Mouse (Mus musculus) gastrocnemius, adult 18-20 months (tissue): ENCODE measurements around the gene Sdk2. TPM values are rescaled to one million over a fixed set of nuclear protein-coding genes. Genes with fewer than 3 reads are reported as not detected.

ENCODE experiments used
- DNase-seq: peaks from one replicate; pipeline ENCODE4 v3.0.0; 2021; ENCODE audit warnings: low spot score
- total RNA-seq, 2 experiments: library from RNA; stranded (reverse); gene quantifications; 2 replicates each; pipeline ENCODE4 v1.2.3; 2021

Gene Sdk2
- total RNA-seq, 2 experiments from 2014 or later, result 0.41 to 0.57 TPM

DNA sequence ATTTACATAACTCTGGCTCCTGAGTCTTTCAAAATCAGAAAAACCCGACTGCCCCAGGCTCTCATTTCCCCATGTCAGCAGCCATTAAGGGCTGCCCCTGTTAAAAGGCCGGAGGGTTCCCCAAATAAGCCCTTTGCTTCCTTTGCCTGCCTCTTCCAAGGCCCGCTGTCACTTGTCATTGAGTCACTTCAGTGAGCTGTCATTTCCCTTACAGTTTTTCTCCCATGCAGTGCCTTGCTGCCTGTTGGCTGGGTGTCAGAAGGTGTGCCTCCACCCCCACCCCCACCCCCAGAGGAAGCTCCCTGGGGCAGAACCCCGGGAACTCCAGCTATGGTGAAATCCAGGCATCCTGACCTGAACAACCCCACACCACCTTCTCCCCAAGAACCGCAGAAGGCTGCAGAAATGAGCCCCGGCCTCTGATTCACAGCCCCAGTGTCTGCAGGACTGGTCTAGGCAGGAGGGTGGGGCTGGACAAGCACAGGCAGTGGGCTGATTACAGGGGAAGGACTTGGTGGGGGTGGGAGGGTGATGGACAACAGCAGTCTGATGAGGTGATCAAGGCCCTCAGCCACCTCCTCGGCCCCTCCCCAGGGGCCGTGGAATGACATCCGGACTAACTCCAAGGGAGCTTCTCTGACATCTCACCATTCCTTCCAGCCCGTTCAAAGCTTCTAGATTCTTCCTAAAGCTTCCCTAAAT, 300.4 kb downstream of the Sdk2 start:
- DNase-seq, result no peak

DNA sequence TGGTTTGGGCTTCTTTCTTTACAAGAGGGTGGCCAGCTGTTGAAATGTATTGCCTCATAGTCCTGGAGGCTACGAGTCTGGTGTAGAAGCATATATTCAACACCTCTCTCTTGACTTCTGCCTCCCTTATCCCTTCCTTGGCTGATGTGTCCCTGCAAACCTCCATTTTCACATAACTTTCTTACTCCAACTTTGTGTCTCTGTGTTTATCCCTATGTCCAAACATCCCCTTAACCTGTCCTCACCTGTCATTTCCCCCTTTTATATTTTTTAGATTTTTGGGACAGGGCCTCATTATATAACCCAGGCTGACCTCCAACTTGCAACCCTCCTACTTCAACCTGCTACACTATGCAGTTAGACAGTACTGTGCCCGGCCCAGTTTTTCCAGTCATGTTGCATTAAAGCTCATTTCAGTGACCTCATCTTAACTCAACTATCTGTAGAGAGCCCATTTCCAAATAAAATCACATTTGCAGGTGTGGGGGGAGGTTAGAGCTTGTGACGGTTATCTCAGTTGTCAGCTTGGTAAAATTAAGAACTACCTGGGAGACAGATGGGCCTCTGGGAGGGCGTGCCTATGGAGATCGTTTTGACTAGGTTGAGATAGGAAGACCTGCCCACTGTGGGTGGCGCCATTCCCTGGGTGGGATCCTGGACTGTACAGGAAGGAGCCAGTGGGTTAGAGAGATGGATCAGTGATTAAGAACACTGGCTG, 302.6 kb downstream of the Sdk2 start:
- DNase-seq, result no peak

DNA sequence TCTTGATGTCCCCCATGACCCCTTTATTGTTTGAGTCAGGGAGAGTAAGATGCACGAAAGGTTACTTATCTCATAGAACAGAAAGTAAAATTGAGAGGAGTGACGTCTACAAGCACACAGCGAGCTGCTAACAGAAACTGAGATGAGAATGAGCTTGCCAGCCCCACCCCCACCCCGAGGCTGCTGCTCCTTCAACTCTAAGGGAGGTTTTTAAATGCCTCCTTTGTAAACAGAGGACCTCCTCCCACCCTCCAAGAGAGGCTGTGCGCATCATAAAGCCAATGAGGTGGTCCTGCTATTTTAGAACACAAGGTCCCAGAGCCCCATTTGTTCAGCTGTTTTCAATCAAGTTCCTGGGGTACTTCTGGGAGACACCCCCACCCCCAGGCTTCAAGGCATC, 303.4 kb downstream of the Sdk2 start:
- DNase-seq, result no peak

DNA sequence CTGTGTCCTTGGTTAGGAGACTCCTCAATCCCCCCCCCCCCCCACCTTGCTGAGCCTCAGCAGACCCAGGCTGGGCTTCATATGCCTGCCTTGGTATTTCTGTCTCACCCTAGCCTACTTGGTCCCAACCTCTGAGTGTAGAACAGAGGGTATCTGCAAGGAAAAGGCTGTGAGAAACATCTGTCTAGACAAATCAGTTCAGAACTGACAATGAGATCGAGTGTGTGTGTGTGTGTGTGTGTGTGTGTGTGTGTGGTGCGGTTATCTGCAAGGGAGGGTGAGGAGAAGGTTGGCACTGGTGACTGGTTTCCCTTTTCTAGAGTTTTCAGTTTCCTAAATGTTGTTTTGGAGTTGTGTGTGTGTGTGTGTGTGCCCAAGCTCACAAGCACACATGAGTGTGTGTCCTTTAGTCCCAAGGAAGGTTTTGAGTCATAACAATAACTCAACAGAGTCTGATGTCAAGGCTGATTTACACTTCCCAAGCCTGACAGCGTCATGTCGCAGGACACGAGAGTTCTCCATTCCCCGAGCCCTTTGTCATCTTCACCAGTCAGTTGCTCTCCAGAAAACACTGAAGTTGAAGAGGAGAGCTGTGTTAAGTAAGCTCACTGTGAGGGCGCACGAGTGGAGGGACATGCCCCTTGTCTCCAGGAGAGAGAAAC, 304.6 kb downstream of the Sdk2 start:
- DNase-seq, result no peak

DNA sequence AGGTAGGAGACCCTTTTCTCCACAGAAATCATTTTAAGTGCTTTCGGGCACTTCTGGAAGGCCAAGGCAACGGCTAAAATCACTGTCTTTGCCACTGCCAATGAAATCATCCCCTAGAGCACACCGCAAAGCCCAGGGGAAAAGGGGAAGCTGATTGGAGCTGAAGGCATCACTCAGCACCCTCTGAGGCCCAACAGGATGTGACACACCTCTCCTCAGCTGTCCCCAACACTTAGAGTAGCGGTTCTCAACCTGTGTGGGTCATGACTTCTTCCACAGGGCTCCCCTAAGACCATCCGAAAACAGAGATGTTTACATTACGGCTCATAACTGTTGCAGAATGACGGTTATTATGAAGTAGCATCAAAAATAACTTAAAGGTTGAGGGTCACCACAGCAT, 305.2 kb downstream of the Sdk2 start:
- DNase-seq, result no peak

DNA sequence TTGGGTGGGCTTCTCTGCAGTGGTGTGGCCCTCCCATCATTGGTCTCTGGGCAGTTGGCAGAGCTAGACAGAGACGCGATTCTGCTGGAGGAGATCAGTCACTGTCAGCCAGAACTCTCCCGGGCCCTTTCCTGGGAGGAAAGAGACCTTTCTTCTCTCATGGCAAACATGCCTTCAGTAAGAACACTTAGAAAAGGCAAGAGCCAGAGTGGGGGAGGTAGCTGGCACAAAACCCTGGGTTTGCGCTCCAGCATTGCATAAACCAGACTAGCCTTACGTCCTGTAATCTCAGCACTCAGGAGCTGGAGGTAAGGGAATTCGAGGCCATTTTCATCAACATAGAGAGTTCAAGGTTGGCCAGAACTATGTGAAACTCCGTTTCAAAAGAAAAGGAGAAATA, 306.4 kb downstream of the Sdk2 start:
- no peak for DNase-seq

DNA sequence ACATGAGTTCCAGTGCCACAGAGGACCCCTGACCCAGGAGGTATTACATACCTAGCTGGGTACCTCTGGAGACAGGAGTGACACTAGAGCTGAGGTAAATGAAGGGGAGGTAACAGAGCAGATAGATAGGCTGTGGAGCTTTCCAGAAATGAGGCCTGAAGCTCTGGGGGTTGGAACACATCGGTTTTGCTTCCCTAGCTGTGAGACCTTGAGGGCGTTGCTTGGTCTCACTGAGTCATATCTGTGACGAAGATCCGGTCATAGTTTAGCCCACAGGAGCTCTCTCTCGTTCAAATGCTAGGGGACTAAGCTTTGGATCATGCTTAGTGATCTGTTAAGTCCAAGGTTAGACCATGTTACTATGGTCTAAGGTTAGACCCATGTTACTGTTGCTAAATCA, 308.0 kb downstream of the Sdk2 start:
- no peak for DNase-seq

DNA sequence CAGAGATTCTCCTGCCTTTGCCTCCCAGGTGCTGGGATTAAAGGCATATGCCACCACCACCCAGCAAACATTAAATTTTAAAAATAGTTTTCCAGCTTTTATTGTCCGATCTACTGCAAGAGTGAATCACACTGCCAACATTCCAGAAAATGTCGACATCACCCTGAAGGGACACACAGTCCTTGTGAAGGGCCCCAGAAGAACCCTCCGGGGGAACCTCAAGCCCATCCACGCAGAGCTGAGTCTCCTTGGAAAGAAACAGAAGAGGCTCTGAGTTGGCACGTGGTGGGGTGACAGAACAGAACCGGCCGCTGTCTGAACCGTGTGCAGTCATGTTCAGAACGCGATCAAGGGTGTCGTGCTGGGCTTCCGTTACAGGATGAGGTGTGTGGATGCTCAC, 310.3 kb downstream of the Sdk2 start:
- DNase-seq, result no peak

DNA sequence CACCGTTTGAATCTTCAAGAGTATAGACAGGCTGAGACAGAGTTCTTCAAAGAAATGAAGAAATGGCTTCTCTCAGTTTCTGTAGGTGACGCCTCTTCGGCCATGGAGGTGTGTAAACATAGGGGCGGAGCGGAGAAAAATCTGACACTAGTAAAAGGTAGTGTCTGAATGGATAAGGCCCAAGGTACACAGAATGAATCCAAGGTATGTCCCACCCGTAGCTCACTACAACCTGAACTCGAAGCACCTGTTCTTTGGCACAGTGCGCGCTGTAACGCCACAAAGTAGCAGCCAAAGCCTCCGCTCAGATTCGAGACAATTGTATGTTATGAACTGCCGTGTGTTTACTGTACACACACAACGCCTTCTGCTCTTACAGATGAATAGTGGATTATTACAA, 311.0 kb downstream of the Sdk2 start:
- DNase-seq, result no peak

DNA sequence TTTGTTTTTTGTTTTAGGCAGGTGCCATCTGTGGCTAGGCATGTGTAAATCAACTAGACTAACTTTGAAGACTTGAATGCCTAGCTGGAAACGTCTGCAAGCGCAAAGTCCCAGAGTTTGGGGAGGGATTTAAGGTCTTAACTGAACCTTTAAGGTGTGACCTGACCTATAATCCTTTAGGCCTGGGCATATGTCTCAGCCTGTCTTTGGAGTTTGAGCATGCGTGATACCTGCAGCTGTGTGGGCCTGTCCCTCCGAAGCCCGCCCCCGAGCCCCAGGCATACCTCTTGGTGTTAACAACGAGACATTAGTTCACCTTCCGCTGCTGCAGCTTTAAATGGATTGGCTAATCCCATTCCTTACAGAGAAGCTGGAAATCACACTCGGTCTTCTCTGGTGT, 312.0 kb downstream of the Sdk2 start:
- DNase-seq, result no peak

DNA sequence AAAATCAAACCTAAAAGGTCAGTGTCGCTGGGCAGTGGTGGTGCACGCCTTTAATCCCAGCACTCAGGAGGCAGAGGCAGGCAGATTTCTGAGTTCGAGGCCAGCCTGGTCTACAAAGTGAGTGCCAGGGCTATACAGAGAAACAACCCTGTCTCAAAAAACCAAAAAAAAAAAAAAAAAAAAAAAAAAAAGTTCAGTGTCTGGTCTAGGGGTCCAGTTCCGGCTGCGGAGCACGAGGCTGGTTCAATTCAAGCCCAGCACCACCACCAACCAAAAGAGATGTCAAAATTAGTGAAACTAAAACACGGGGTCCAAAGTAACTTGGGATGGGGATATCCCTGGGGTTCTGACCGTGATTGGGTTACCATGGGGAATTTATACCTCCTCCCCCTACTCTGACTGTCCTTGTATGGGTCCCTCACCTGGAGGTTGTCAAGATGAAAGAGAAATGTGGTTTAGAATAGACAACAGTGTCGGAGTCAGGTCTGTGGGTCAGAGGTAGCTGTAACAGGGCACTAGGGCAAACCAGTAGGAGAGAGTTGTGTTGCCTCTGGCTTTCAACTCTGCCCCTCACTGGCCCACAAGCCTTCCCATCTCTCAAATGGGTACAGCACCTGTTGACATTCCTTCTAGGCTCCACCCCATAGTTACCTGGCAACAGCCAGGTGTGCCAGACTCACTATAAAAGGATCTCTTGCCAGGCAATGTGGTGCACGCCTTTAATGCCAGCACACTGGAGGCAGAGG, 314.0 kb downstream of the Sdk2 start:
- no peak for DNase-seq

DNA sequence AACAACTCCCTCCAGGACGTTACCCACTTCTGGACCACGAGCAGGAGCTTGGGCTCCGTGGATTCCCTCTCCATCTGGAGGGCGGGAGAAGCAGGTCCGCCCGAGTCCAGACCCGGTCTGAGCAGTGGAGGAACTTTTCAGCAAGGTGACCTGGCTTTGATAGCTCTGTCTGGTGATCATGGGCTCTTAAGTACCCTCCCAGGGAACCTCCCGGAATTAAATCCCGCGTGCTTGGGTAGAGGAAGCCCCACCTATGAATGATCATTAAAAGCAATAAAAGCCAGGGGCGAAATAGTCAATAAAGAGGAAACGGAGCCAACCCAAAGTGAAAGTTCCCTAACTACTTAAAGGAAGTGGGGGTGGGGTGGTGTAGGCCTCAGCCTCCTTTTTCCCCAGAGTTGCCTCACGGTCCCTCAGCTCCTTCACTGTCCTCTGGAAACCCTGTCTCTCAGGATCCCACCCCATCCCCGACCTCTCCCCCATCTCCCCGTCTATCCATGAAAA, 314.6 kb downstream of the Sdk2 start:
- DNase-seq, result no peak

DNA sequence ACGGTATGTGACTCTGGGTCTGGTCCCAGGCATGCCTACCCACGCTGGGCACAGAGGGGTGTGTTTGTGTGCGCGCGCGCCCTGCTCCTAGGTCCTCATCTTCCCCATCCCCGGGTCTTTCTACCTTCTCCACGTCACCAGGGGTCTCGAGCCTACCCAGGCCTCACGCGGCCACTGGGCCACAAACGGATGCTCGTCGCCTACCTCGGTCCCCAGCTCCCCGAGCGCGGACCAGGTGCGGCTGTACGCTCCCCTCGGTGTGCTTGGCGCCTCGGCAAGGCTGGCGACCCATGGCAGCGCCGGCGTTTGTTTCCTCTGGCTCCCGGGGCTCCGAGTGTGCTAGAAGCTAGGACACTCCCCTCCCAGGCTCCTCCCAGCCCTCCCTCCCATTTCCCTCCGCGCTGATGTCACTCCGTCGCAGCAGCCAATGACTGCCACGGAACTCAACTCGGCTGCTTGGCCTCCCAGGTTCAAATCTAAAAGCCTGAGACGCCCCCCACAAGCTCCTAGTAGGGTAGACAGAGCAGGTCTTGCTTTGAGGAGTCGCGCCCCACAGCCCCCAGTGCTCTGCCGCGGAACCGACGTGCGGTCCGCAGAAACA, 315.3 kb downstream of the Sdk2 start, which contains the start of gene Cdc42ep4:
Cdc42ep4 (minus strand) TSS at position 398 of the 601 bp plus-strand sequence.
- peak; percentile 69 for DNase-seq

DNA sequence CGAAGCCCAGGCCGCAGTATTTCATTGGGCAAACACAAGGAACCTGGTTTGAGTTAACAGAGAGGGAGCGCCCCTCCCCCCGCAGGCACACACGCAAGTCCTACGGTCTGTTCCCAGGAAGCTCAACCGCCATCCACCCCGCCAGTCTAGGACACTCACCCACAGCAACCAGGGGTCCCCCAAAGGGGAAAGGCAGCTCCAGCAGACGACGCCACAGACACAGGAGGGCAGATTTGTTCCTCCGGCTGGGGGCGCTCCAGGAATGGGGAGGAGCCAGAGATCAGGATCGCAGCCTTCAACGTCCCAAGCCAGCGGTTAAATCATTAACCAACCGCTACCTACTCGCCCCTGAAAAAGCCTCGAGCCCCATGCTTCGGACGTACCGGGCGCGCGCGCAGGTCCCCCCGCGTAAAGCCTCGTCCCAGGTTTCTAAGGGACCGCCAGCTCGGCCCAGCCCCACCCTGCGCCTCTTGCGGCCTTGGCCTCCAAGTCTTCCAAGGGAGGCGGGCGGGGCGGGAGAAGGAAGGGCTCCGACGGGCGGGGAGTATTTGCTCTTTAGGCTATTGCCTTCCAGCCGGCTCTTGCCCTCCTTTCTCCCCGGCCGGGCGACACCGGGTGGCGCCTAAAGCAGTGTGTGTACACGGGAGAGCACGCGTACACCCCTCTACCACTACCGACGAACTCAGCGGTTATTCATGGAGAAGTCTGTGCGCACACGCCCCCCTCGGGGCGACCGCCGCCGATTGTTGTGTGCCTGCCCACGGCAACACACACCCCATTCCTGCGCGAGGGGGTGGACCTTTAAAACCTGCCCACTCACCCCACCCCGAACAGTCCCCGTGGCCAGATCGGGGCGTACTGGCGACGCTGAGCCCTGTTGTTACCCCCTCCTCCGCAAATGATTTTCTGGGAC, 316.0 kb downstream of the Sdk2 start:
- DNase-seq, result peak; percentile 59

DNA sequence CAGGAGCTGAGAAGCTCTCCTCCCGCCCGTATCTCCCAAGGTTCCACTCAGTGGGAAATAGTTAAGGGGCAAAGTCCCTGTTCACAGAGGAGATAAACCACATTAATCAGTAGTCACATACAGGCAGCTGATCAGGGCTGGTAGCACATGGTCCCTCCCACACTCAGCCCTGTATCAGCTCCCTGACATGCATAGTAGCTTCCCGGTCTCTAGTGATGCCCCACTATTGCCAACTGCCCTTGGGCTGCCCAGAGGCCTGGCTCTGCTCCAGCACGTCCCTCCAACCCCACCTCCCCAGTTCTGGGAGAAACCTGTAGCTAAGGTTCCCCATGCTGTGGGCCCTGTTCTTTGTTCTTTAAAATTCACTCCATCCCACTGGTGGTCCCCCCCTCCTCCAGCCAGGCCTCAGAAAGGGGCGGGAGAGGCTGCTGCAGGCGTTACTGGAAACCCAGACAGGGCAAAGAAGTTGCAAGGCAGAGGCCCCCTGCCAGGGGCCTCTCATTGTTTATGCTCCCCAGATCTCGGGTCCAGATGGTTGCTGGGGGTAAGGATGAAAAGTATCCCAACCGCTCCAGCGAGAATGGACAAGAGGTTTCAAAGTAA, 317.0 kb downstream of the Sdk2 start:
- DNase-seq, result no peak

DNA sequence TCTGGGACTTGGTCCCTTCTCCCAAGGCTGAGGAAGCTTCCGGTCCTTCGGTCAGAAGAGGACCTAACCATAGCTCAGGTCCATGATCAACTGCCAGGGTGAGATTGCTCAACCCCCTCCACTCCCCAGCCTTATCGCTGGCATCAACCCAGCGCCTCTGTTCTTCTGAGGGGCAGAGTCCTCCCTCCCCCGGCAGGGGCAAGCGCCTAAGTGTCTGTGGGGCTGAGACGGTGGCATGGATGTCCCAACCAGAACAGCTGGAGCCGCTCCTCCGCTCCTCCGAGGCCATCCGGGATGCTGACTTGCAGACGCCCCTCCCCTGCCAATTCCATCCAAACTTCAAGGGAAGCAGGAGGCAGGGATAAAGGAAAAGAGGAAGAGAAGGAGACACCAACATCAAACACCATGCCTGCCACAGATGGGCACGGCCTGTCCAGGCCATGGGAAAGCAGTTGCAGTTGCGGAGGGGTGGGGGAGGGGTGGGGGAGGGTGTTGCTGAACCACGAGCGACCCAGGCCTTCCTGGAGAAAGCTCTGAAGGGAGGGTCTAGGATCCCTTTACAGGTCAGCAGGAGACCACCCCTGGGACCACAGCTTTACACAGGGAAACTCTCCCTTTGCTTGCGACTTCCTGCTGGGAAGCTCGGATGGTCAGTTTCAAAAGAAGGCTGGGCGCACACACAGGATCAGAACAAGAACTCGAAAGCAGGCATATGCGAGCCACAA, 317.9 kb downstream of the Sdk2 start:
- DNase-seq, result no peak

DNA sequence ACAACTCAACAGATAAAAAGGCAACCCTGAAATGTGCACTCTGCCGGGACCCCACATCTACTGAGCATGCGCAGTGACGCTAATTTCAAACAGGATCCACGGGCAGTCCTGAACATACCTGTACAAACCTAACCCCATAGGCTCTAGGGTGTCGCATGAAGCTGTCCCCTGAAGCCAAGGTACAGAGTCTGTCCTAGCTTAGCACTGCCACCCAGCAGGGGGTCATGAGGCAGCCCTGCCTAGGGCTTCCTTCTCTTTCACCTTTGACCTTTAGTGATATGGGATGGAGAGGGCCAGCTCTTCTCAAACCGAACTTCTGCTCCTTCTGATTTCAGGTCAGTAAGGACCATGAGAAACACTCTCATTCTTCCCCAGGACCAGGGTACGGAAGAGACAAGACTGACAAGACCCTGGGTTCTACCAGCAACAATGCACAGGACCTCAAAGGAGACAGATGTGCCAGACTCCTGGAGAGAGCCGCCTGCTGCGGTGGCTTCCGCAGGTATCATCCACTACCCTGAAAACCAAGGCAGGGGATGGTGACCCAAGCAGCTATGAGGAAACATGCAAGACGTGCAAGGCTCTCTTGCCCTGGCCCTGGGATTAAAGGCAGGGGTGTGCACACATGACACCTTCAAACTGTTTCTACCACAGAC, 319.0 kb downstream of the Sdk2 start:
- DNase-seq, result no peak

DNA sequence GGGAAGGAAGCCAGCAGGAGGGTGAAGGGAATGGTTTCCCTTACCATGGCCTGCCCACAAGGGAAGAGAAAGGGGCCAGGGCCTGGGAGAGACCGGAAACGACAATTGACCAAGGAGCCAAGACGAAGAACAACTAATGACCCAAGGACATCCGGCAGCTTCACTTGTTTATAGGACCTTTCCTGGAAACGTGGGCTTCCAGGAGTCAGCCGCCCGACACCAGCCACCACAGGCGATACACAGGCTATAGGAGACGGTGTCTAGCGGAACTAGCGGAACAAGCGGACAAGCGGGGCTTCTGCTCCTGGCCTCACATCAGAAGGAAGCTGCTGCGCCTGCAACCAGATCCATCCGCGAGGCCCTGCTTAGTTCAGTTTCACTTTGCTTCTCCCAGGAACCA, 319.8 kb downstream of the Sdk2 start:
- DNase-seq, result no peak

DNA sequence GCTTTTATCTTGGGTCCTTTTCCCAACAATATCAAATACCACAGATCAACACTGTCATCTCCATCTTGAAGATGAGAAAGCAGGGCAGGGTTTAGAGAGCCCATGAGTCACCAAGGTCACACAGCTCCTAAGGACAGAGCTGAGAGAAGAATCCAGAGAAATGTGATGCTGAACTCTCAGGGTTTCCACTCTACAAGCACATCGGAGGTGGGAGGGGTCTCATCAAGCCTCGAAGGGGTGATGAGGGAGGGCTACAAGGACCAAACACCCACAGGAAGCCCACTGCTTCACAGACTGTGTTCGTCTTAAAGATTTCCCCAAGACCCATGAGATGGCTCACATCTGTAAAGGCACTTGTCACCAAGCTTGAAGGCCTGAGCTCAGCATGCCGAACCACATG, 320.9 kb downstream of the Sdk2 start:
- DNase-seq, result no peak
